Mouse (Mus musculus) R1 (cell line): ENCODE results near the gene Slc6a17.

Experiments used
- DNase-seq: peaks from one replicate; pipeline ENCODE4 v3.0.0-alpha.2; 2018; ENCODE audit warnings: low read depth, low spot score

The Slc6a17 gene

DNA sequence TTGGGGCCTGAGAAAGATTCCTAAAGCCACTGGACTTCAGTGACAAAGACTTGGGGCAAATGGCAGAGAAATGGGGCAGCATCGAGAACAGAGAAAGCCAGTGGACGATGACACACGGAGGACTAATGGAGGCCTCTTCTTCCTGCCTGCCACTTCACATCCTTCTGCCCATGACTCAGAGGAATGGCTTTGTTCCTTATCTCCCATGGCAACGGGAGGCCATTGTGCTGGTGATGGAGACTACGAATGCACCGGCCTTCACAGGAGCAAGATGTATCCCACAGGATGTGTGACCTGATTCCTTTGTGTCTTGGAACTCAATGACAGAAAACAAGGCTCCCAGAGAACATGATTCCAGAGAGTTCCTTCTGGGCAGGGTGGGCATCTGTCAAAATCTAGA, 6.7 kb upstream of the Slc6a17 start:
- peak; percentile 19 for DNase-seq

DNA sequence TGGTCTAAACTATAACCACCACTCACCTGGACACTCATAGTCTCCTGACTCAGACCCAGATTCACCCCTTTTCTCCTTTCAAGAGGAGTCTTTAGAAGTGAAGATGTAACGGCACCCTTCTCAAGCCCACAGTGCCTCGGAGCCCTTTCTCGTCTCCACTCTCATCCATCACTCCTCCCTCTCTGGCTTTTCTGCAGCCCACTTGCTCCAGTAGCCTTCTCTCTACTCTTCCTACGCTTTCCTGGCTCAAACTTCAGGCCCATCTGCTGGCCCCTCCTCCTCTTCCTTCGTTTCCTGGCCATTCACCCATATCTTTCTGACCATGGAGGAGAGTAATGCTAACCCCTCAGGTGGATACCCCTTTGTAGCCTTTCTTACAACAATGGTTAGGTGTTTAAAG, 3.1 kb upstream of the Slc6a17 start:
- no peak for DNase-seq

GRCm38 (mm10) chr3:107516776-107517630, 815 bp downstream of the Slc6a17 start:
- peak; percentile 78 for DNase-seq

- DNase-seq: no peak
These were observed 1.8 kb downstream of the Slc6a17 start for GRCm38 (mm10) chr3:107515989-107516388.

DNA sequence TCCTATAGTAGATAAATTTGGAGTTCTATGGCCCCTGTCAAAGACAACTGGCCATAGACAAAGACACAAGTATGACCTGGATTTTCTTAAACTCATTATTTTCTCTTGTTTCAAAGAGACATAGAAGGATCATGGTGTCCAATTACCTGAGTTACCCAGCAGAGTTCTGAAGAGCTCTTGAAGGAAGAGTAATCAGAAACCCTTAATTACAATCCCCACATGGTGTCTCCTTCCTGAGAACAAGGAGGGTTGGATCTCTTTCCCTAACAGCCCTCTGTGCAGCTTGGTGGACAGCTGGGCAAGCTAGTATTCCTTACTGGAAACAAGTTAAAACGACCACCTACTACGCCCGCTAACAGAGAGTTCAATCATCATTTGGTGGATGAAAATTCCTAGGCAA, 6.4 kb downstream of the Slc6a17 start:
- no peak for DNase-seq

GRCm38 (mm10) chr3:107508696-107509095, 9.1 kb downstream of the Slc6a17 start:
- no peak for DNase-seq

- DNase-seq: no peak
These were observed 9.9 kb downstream of the Slc6a17 start for GRCm38 (mm10) chr3:107507966-107508365.

DNA sequence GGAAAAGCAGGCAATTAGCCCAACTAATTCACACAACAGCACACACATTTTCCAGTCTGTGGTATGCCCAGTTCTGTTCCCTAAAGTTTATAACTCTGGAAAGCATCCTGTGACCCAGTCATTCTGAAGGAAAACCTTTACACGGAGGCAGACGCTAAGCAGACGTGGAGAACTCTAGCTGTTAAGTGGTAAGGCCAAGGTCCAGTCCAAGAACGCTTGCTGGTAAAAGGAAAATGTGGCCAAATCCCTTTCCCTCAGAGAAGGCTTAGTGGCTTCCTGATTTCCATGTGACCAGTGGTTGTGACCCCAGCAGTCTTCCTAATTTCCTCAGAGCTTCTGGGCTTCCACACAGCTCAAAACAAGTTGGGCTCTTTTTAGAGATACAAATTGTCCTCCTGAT, 11.3 kb downstream of the Slc6a17 start:
- DNase-seq: no peak

- no peak for DNase-seq
These were observed 12.1 kb downstream of the Slc6a17 start for GRCm38 (mm10) chr3:107505464-107506367.

- DNase-seq: no peak
These were observed 13.3 kb downstream of the Slc6a17 start for GRCm38 (mm10) chr3:107504542-107504941.

DNA sequence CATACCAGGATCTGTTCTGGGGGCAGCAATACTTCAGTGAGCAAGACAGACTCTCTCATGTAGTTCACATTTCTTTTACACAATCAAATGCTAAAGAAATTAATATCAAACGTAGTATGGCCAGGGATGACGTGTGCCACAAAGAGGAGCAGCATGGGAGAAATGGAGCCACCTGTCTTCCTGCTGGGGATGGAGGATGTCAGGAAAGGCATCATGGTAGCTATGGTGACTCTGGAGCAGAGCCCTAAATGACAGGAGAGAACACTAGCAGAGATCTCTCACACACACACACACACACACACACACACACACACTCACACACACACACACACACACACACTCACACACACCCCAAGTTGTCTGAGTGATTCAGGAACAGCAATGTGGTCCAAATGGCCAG, 14.1 kb downstream of the Slc6a17 start:
- DNase-seq: no peak

- DNase-seq: no peak
These were observed 16.1 kb downstream of the Slc6a17 start for GRCm38 (mm10) chr3:107501702-107502151.

DNA sequence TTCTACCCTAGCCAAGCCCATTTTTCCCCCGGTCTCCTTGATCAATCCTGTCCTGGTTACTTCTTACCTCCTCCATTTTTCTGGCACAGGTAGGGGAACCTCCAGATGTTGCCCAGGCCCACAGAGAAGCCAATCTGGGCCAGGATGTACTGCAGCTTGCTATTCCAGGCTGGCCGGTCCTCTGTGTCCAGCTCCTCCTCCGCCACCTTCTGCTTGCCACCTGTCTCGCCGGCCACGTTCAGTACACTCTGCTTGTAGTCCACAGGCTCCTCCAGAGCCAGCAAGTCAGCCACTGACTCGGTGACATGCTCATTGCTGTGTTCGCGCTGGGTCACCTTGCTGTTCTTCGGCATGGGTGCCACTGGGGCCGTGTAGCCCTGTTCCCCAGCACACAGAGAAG, 17.5 kb downstream of the Slc6a17 start:
- DNase-seq: no peak

DNA sequence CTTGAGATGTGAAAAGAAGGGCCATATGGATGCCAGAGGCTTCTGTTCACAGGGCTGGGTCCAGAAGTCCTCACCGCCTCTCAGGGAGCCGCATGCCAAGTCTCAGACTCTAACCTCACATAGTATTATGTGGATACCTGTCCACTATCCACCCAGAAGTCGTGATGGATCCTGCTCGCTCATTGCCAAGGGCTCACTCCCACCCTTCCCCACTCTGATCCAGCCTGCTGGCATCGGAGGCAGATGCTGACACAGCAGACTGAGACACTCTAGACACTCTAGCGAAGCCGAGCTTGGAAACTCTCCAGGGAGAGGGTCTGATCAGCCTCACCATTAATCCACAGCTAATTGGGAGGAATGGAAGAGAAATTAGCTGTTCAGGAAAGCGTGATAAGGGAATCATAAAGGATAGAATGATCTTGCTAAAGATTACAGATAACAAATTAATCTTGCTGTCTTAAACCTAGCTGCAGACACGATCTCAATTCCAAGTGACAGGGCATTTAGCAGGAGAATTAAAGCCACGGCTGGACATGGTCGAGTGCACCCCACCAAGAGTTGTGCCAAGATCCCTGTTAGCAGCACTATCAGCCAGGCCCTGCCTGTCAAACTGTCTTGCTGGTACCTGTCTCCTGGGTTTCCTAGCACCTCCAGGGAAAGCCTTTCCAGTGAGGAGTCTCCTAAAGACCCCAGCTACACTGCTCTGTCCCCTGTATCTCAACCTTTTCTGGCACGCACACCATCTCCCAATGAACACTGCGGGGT, 21.6 kb downstream of the Slc6a17 start:
- no peak for DNase-seq

GRCm38 (mm10) chr3:107495524-107495923, 22.3 kb downstream of the Slc6a17 start:
- no peak for DNase-seq

DNA sequence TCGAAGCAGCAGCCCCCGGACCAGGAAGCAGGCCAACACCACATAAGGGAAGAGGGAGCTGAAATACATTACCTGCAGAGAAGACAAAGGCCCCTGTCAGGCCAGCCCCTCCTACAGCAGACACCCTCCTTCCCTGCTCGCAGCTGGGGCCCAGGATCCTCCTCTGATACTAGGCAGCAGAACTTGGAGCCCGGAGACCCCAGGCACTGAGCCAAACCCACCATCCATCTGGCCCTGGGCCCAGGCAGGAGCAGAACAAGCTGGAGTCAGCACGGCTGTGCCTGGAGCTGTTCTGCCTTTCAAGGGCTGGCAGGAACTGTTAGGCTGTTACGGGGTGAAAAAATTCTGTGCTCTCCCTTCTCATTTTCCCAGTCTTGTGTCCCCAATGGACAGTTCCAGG, 26.4 kb downstream of the Slc6a17 start:
- DNase-seq: no peak

GRCm38 (mm10) chr3:107488637-107489036, 29.2 kb downstream of the Slc6a17 start:
- DNase-seq: no peak

DNA sequence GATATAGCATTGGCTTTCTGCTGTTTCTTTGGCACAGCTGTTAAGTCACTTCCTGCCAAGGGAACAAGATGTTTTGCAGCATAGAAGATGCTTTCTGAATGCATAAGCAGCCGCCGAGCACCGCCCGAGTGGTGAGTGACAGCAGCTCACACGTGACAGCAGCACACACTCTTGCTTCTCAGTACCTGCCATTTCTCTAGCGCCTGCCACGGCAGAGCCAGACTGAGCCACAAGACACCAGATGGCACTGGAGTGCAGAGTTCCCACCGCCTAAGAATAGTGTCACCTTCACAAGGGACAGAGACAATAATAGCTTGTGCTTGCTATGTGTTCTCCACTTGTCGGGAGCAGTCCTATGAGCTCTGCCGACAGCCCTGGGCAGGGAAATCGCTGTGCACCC, 34.5 kb downstream of the Slc6a17 start:
- DNase-seq: no peak

- DNase-seq: no peak
These were observed 37.2 kb downstream of the Slc6a17 start for GRCm38 (mm10) chr3:107480660-107481059.

DNA sequence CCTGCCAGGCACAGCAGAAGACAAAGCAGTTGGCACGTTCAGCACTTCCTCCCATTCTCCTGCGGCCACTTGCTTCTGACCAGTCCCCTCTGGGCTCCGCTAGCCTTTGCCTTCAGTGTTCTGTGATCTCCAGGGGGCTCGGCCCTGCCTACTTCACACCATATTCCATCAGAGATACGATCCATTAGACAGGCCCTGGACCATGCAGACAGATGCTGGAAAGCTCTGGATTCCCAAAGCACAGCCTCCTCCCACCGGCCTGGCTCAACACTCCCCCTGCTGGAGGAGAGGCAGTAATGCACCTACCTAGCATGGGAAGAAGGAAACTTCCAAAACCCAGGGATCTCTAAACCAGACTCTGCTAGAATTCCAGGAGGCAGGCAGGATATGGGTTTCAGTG, 45.6 kb downstream of the Slc6a17 start:
- DNase-seq: peak; percentile 63

- no peak for DNase-seq
These were observed 48.8 kb downstream of the Slc6a17 start for GRCm38 (mm10) chr3:107469059-107469458.

GRCm38 (mm10) chr3:107468106-107468505, 49.7 kb downstream of the Slc6a17 start:
- DNase-seq: no peak
